Mouse (Mus musculus): ENCODE measurements around the gene Mbtd1. TPM values are rescaled to one million over a fixed set of nuclear protein-coding genes. Genes with fewer than 3 reads are reported as not detected.
A peak's percentile ranks its signal among the peaks of the same experiment; 100 is the strongest.
"Not testable (repeated sequence)": the region's sequence is repeated elsewhere in the genome, so short reads cannot be mapped to it uniquely, and the experiment has no call there.

Gene Mbtd1
- polyA plus RNA-seq, 1 experiment: 2.0 TPM

DNA sequence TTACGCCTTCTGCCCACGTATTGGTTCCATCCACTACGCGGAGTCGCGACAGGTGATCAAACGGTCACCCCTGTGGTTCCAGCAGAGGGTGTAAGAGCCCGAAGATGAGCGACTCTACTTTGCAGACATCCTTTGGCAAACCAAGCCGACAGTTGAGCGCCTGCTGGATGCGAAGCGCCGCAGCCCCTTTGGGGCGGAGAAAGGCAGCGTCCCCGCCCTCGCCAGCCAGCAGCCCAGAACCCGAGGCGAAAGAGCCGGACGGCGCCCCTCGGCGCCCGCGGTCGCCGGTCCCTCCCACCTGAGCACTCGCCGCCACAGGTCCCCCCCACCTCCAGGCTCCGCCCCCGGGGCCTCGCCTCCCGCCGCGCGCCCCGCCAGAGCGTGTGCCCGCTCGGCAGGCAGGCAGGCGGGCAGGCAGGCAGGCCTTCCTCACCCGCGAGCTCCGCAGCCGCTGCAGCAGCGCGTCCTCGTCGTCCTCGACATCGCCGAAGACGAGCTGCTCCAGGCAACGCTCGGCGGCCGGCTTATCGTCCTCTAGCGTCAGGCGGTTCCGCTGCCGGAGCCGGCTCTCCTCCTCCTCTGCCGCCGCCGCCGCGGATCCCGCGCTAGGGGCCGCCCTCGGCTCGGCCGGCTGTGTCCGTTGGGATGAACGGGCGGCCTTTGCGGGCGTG lies 616 bp upstream of the Mbtd1 start:
- TF ChIP-seq GATA1 (IDR thresholded peaks at IDR 0.05; ENCODE audit: borderline replicate concordance, low read length): no peak
- TF ChIP-seq FLI1 (IDR thresholded peaks at IDR 0.05; ENCODE audit: low read length): no peak
- H3K9me3 ChIP-seq: no peaks in the 10 kb centered on the region
- H3K4me1 ChIP-seq: peaks cover 44% of the 10 kb centered on the region
- peaks cover 38% of the 10 kb centered on the region for H3K36me3 ChIP-seq (replicated peaks; ENCODE audit: low read length)
- no peaks in the 10 kb centered on the region for H3K27me3 ChIP-seq (replicated peaks)
- H3K4me3 ChIP-seq (replicated peaks): peak overlapping the region; percentile 96

DNA sequence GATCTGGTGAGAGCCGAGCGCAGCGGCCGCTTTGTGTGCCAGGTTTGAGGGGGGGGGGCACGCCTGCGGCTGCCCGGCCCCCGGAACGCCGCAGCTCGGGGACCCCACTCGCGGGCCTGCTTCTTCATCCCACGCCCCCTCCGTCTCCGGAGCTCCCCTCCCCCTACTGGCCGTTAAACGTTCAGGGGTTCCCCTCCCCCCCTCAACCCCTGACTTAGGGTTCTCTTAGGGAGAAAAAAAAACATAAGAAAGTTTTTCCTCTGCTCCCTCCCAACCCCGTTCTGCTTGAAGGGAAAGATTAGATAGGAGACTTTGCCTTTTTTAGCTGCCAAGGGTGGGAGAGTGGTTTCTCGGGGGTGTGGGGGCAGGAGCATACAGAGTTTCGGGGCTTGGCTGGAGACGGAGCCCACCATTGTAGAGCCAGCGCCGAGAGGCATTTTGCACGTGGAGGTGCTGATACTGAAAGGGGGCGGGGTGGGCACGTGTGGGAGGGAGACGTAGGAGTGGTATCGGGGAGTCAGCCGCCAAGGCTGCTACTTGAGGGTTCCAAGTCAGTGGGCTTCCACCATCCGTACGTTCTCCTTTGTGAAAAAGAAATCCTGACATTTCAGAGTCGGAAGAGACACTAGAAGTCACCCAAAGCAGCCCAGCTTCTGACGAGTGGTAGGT lies 893 bp downstream of the Mbtd1 start:
- no peaks in the 10 kb centered on the region for H3K9me3 ChIP-seq
- no peaks in the 10 kb centered on the region for H3K27me3 ChIP-seq (replicated peaks)
- peaks cover 32% of the 10 kb centered on the region for H3K36me3 ChIP-seq (replicated peaks; ENCODE audit: low read length)
- peaks cover 47% of the 10 kb centered on the region for H3K4me1 ChIP-seq
- H3K4me3 ChIP-seq (replicated peaks): peak overlapping the region; percentile 96
- no peak for TF ChIP-seq GATA1 (IDR thresholded peaks at IDR 0.05; ENCODE audit: borderline replicate concordance, low read length)
- TF ChIP-seq FLI1 (IDR thresholded peaks at IDR 0.05; ENCODE audit: low read length): no peak

GRCm38 (mm10) chr11:93887080-93887447 lies 1.4 kb downstream of the Mbtd1 start:
- H3K9me3 ChIP-seq: no peaks in the 10 kb centered on the region
- peaks cover 47% of the 10 kb centered on the region for H3K4me1 ChIP-seq
- peak overlapping the region; percentile 96 for H3K4me3 ChIP-seq (replicated peaks)
- peaks cover 32% of the 10 kb centered on the region for H3K36me3 ChIP-seq (replicated peaks; ENCODE audit: low read length)
- TF ChIP-seq FLI1 (IDR thresholded peaks at IDR 0.05; ENCODE audit: low read length) (no peak), GATA1 (IDR thresholded peaks at IDR 0.05; ENCODE audit: borderline replicate concordance, low read length) (no peak)
- no peaks in the 10 kb centered on the region for H3K27me3 ChIP-seq (replicated peaks)

DNA sequence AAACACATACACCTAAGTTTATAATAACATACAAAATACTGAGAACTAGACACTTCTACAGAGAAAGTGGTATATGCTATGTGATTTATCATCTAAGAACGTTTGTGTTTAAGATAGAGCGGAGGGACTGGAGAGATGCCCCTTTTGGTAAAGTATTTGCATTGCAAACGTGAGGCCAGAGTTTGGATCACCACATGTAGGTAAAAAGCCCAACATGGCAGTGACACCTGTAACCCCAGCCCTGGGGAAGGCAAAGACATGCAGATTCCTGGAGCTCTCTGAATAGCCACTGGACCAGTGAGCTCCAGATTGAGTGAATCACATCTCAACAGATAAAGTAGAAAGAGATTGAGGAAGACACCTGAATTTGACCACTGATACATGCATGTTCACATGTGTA lies 12.1 kb downstream of the Mbtd1 start:
- no peak for TF ChIP-seq GATA1 (IDR thresholded peaks at IDR 0.05; ENCODE audit: borderline replicate concordance, low read length)
- TF ChIP-seq FLI1 (IDR thresholded peaks at IDR 0.05; ENCODE audit: low read length): no peak
- peaks cover 9% of the 10 kb centered on the region; the same call in 1 of the 2 replicates for H3K4me1 ChIP-seq
- peaks cover 37% of the 10 kb centered on the region for H3K36me3 ChIP-seq (replicated peaks; ENCODE audit: low read length)

DNA sequence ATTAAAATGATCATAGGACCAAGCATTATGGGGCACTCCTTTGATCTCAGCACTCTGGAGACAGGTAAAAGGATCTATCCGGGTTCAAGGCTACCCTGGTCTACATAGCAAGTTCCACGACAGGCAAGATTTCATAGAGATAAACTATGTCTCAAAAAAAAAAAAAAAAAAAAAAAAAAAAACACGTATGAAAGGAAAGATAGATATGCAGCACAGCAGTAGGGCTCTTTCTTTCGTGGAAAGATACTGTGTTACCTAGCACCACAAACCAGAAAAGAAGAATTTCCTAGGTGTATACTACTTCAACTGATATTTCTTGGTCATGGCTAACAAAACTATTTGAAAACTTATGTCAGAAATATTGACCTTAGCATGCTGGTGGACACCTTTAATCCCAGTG lies 21.2 kb downstream of the Mbtd1 start:
- Histone ChIP-seq H3K4me3 (replicated peaks) (no peak overlapping the region), H3K36me3 (replicated peaks; ENCODE audit: low read length) (peaks cover 82% of the 10 kb centered on the region)
- TF ChIP-seq FLI1 (IDR thresholded peaks at IDR 0.05; ENCODE audit: low read length): no peak
- TF ChIP-seq GATA1 (IDR thresholded peaks at IDR 0.05; ENCODE audit: borderline replicate concordance, low read length): no peak

More for the DNA sequence above, 12.1 kb downstream of the Mbtd1 start:
- Histone ChIP-seq H3K27me3 (replicated peaks) (no peaks in the 10 kb centered on the region), H3K4me3 (replicated peaks) (no peak overlapping the region), H3K9me3 (no peaks in the 10 kb centered on the region)

DNA sequence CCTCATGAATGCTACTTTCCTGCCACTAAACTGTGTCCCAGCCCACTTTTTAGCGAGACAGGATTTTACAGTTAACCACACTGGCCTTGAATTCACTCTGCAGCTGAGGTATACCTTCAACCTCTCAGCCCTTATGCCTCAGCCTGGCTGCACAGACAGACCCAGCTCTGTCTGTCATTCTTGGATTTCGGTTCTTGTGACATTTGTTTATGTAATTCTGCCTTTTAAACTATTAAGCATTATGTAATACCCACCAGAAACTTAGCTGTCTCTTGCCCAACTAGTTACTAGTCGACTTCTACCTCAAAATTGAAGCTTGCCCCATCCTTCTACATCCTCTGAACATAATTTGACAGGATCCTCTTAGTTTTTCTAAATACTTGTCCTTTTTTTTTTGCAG lies 22.2 kb downstream of the Mbtd1 start:
- no peak for TF ChIP-seq FLI1 (IDR thresholded peaks at IDR 0.05; ENCODE audit: low read length)
- TF ChIP-seq GATA1 (IDR thresholded peaks at IDR 0.05; ENCODE audit: borderline replicate concordance, low read length): no peak
- Histone ChIP-seq H3K4me3 (replicated peaks) (no peak overlapping the region), H3K27me3 (replicated peaks) (no peaks in the 10 kb centered on the region), H3K36me3 (replicated peaks; ENCODE audit: low read length) (peaks cover 88% of the 10 kb centered on the region), H3K4me1 (peaks cover 5% of the 10 kb centered on the region), H3K9me3 (no peaks in the 10 kb centered on the region)

More for the DNA sequence above, 21.2 kb downstream of the Mbtd1 start:
- H3K27me3 ChIP-seq (replicated peaks): no peaks in the 10 kb centered on the region
- H3K9me3 ChIP-seq: no peaks in the 10 kb centered on the region
- H3K4me1 ChIP-seq: peaks cover 5% of the 10 kb centered on the region

GRCm38 (mm10) chr11:93908829-93909228 lies 23.2 kb downstream of the Mbtd1 start:
- no peak overlapping the region for H3K4me3 ChIP-seq (replicated peaks)
- H3K27me3 ChIP-seq (replicated peaks): no peaks in the 10 kb centered on the region
- peaks cover 5% of the 10 kb centered on the region for H3K4me1 ChIP-seq
- TF ChIP-seq FLI1 (IDR thresholded peaks at IDR 0.05; ENCODE audit: low read length) (no peak), GATA1 (IDR thresholded peaks at IDR 0.05; ENCODE audit: borderline replicate concordance, low read length) (no peak)
- H3K9me3 ChIP-seq: no peaks in the 10 kb centered on the region
- peaks cover 93% of the 10 kb centered on the region for H3K36me3 ChIP-seq (replicated peaks; ENCODE audit: low read length)

- peaks cover 95% of the 10 kb centered on the region for H3K36me3 ChIP-seq (replicated peaks; ENCODE audit: low read length)
Measured at GRCm38 (mm10) chr11:93911603-93912002, 26.0 kb downstream of the Mbtd1 start.

GRCm38 (mm10) chr11:93915019-93915418 lies 29.4 kb downstream of the Mbtd1 start:
- not testable (repeated sequence) for H3K4me3 ChIP-seq (replicated peaks); H3K27me3 ChIP-seq (replicated peaks); H3K9me3 ChIP-seq; H3K4me1 ChIP-seq
- H3K36me3 ChIP-seq (replicated peaks; ENCODE audit: low read length): peaks cover 91% of the 10 kb centered on the region

More at GRCm38 (mm10) chr11:93911603-93912002, 26.0 kb downstream of the Mbtd1 start:
- Histone ChIP-seq H3K4me3 (replicated peaks) (no peak overlapping the region), H3K9me3 (no peaks in the 10 kb centered on the region), H3K4me1 (peaks cover 5% of the 10 kb centered on the region), H3K27me3 (replicated peaks) (no peaks in the 10 kb centered on the region)
- no peak for TF ChIP-seq FLI1 (IDR thresholded peaks at IDR 0.05; ENCODE audit: low read length)
- TF ChIP-seq GATA1 (IDR thresholded peaks at IDR 0.05; ENCODE audit: borderline replicate concordance, low read length): no peak

GRCm38 (mm10) chr11:93929106-93929505 lies 43.5 kb downstream of the Mbtd1 start:
- H3K36me3 ChIP-seq (replicated peaks; ENCODE audit: low read length): peaks cover 86% of the 10 kb centered on the region
- no peaks in the 10 kb centered on the region for H3K27me3 ChIP-seq (replicated peaks)
- TF ChIP-seq FLI1 (IDR thresholded peaks at IDR 0.05; ENCODE audit: low read length): no peak
- TF ChIP-seq GATA1 (IDR thresholded peaks at IDR 0.05; ENCODE audit: borderline replicate concordance, low read length): no peak
- H3K9me3 ChIP-seq: no peaks in the 10 kb centered on the region
- H3K4me3 ChIP-seq (replicated peaks): no peak overlapping the region
- H3K4me1 ChIP-seq: no peaks in the 10 kb centered on the region

Data from megakaryocyte, embryonic 14.5 days (primary cell).